Mouse (Mus musculus): ENCODE data around the gene 0610010K14Rik. TPM values are rescaled to one million over a fixed set of nuclear protein-coding genes. Genes with fewer than 3 reads are reported as not detected.
A peak's percentile ranks its signal among the peaks of the same experiment; 100 is the strongest.

Gene 0610010K14Rik
- total and polyA plus RNA-seq, 3 experiments = 20.2 to 100 (median 64.9) TPM

DNA sequence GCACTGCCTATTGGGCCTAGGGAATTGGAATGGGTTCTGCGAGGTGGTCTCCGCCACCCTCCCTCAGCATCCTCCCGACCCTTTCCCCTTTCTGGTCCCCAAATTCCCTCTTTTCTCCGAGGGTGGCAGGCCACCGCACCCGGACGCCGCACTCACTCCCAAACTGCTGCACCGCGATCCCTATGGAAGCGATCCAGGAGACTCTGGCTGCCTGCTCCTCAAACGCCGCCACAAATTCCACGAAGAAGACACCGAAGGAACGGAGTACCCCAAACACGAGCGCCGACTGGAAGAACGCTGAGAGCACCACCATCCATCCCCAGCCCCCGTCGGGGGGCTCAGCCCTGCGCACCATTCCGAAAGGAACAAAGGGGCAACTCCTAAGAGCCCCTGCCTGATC, 17.4 kb downstream of the 0610010K14Rik start:
- no peak for ATAC-seq (ENCODE audit: extremely low read depth, insufficient number of reproducible peaks, low FRiP score, poor library complexity, severe bottlenecking)
- TF ChIP-seq GATA1 (IDR thresholded peaks at IDR 0.05; ENCODE audit: borderline replicate concordance, low read length) = no peak
- no peak for TF ChIP-seq CTCF (IDR thresholded peaks at IDR 0.05; ENCODE audit: low read depth, low read length)
- no peak for TF ChIP-seq TAL1 (conservative IDR thresholded peaks at IDR 0.05; ENCODE audit: low read depth, low read length)
- TF ChIP-seq POLR2AphosphoS5 (IDR thresholded peaks at IDR 0.05; ENCODE audit: insufficient replicate concordance, low read depth, low read length) = no peak
- no peak for TF ChIP-seq GATA2 (IDR thresholded peaks at IDR 0.05; ENCODE audit: borderline replicate concordance, low read depth, low read length)
- Histone ChIP-seq H3K36me3 (replicated peaks) (peaks cover 50% of the 10 kb centered on the region), H3K27me3 (ENCODE audit: insufficient read depth, low read length) (no peaks in the 10 kb centered on the region), H3K4me1 (ENCODE audit: insufficient read depth, low read depth, low read length) (peaks cover 56% of the 10 kb centered on the region), H3K9me3 (replicated peaks) (no peaks in the 10 kb centered on the region), H3K4me3 (ENCODE audit: low read depth, low read length) (peak overlapping the region; percentile 73)
- DNase-seq (ENCODE audit: low spot score) = no peak

DNA sequence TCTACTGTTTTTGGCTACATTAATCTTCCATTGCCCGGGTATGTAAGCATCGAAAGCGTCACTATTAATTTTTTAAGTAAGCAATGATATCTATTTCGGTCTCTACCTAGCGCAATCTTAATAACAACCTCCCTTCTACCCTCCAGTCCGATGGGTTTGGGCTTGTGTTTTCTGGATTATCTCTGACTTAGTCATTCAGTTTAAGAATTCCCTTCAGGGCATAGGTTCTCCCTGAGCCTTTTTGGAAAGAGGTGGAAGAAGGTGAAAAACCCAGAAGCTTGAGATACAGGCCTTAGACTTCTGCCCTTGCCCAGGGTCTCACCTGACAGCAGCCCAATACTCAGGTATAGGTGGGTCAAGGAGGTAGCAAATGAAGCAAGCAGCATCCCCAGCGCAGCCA, 17.8 kb downstream of the 0610010K14Rik start:
- no peaks in the 10 kb centered on the region for H3K27me3 ChIP-seq (ENCODE audit: insufficient read depth, low read length)
- no peak for DNase-seq (ENCODE audit: low spot score)
- H3K9me3 ChIP-seq (replicated peaks) = 0 out of 2 replicates have a peak, but pooled peaks cover 2% of the 10 kb centered on the region
- ATAC-seq (ENCODE audit: extremely low read depth, insufficient number of reproducible peaks, low FRiP score, poor library complexity, severe bottlenecking) = no peak
- H3K4me3 ChIP-seq (ENCODE audit: low read depth, low read length) = peak overlapping the region; percentile 73
- H3K4me1 ChIP-seq (ENCODE audit: insufficient read depth, low read depth, low read length) = peaks cover 56% of the 10 kb centered on the region
- TF ChIP-seq TAL1 (conservative IDR thresholded peaks at IDR 0.05; ENCODE audit: low read depth, low read length) = no peak
- TF ChIP-seq POLR2AphosphoS5 (IDR thresholded peaks at IDR 0.05; ENCODE audit: insufficient replicate concordance, low read depth, low read length) = no peak
- no peak for TF ChIP-seq GATA2 (IDR thresholded peaks at IDR 0.05; ENCODE audit: borderline replicate concordance, low read depth, low read length)
- no peak for TF ChIP-seq GATA1 (IDR thresholded peaks at IDR 0.05; ENCODE audit: borderline replicate concordance, low read length)
- TF ChIP-seq CTCF (IDR thresholded peaks at IDR 0.05; ENCODE audit: low read depth, low read length) = no peak
- H3K36me3 ChIP-seq (replicated peaks) = peaks cover 55% of the 10 kb centered on the region

DNA sequence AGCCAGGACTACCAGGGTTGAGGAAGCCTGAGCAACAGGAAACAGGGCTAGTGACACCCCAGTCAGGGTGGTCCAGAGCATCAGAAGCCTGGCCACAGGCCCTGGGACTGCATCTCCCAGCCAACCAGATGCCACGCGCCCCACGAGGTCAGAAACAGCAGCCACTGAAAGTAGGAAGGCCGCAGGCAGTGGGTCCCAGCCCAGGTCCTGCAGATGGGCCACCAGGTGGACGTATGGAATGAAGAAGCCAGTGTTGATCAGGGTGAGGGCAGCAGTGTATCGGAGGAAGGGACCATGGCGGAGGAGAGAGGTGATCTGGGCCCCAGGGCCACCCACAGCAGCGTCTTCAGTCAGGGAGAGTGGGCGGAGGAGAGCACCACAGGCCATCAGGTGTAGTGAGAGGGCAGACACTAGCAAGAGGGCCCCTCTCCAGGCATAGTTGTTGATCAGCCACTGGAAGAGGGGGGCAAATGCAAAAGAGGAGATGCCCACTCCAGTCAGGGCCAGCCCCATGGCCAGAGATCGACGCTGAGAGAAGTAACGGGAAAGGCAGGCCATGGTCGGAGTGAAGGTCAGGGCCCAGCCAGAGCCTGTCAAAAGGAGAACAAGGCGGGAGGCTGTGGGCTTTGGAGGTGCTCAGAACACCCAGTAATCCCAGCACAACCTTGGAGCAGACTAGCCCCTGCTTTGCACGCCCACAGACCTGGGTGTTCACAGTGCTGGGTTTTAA, 18.8 kb downstream of the 0610010K14Rik start:
- no peak for TF ChIP-seq GATA1 (IDR thresholded peaks at IDR 0.05; ENCODE audit: borderline replicate concordance, low read length)
- TF ChIP-seq GATA2 (IDR thresholded peaks at IDR 0.05; ENCODE audit: borderline replicate concordance, low read depth, low read length) = no peak
- ATAC-seq (ENCODE audit: extremely low read depth, insufficient number of reproducible peaks, low FRiP score, poor library complexity, severe bottlenecking) = no peak
- Histone ChIP-seq H3K4me3 (ENCODE audit: low read depth, low read length) (peak overlapping the region; percentile 58; the same call in 1 of the 2 replicates), H3K9me3 (replicated peaks) (peaks cover 10% of the 10 kb centered on the region; the same call in 1 of the 2 replicates), H3K27me3 (ENCODE audit: insufficient read depth, low read length) (no peaks in the 10 kb centered on the region), H3K36me3 (replicated peaks) (peaks cover 51% of the 10 kb centered on the region), H3K4me1 (ENCODE audit: insufficient read depth, low read depth, low read length) (peaks cover 53% of the 10 kb centered on the region)
- no peak for DNase-seq (ENCODE audit: low spot score)

DNA sequence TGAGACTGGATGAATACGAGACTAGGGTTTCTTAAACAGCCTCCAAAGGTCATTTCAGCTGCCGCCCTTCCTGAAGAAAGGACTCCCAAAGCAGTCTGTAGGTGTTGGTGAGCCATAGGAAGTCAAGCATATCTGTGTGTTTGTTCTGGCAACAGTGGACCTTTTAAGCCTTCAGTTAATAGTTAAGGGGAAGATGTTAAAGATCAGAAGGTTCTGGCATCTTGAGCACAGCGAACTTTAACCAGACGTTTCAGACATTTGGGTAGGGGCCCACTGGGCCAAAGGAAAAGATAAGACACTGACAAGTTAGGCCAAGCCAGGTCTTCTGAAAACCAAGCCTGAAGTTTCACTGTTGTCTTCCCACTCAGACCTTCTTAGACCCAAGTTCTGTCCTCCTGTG, 19.7 kb downstream of the 0610010K14Rik start:
- ATAC-seq (ENCODE audit: extremely low read depth, insufficient number of reproducible peaks, low FRiP score, poor library complexity, severe bottlenecking) = no peak
- peaks cover 47% of the 10 kb centered on the region for H3K4me1 ChIP-seq (ENCODE audit: insufficient read depth, low read depth, low read length)
- H3K36me3 ChIP-seq (replicated peaks) = peaks cover 45% of the 10 kb centered on the region
- H3K9me3 ChIP-seq (replicated peaks) = peaks cover 10% of the 10 kb centered on the region; the same call in 1 of the 2 replicates
- no peak for DNase-seq (ENCODE audit: low spot score)
- H3K4me3 ChIP-seq (ENCODE audit: low read depth, low read length) = no peak overlapping the region
- TF ChIP-seq CTCF (IDR thresholded peaks at IDR 0.05; ENCODE audit: low read depth, low read length) = no peak
- TF ChIP-seq TAL1 (conservative IDR thresholded peaks at IDR 0.05; ENCODE audit: low read depth, low read length) = no peak
- TF ChIP-seq POLR2AphosphoS5 (IDR thresholded peaks at IDR 0.05; ENCODE audit: insufficient replicate concordance, low read depth, low read length) = no peak
- no peak for TF ChIP-seq GATA2 (IDR thresholded peaks at IDR 0.05; ENCODE audit: borderline replicate concordance, low read depth, low read length)
- no peak for TF ChIP-seq GATA1 (IDR thresholded peaks at IDR 0.05; ENCODE audit: borderline replicate concordance, low read length)
- no peaks in the 10 kb centered on the region for H3K27me3 ChIP-seq (ENCODE audit: insufficient read depth, low read length)

DNA sequence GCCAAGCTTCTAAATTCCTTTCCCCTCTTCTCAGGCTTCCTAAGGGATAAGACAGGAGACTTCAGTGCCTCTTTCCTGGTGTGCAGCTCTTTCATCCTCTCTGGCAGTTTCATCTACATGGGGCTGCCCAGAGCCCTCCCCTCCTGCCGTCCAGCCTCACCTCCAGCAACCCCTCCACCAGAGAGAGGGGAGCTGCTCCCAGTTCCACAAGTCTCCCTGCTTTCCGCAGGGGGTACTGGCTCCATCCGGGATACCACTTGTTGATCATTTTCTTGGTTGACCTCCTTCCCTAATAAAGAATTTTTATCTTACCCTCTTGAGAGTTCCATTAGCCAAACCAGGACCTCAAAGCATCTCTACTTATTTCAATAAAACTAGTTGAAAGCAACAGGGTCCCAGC, 21.6 kb downstream of the 0610010K14Rik start:
- DNase-seq (ENCODE audit: low spot score) = no peak
- Histone ChIP-seq H3K36me3 (replicated peaks) (peaks cover 42% of the 10 kb centered on the region), H3K9me3 (replicated peaks) (peaks cover 10% of the 10 kb centered on the region; the same call in 1 of the 2 replicates), H3K27me3 (ENCODE audit: insufficient read depth, low read length) (peaks cover 2% of the 10 kb centered on the region), H3K4me1 (ENCODE audit: insufficient read depth, low read depth, low read length) (peaks cover 31% of the 10 kb centered on the region), H3K4me3 (ENCODE audit: low read depth, low read length) (no peak overlapping the region)
- ATAC-seq (ENCODE audit: extremely low read depth, insufficient number of reproducible peaks, low FRiP score, poor library complexity, severe bottlenecking) = no peak
- TF ChIP-seq TAL1 (conservative IDR thresholded peaks at IDR 0.05; ENCODE audit: low read depth, low read length) (no peak), GATA1 (IDR thresholded peaks at IDR 0.05; ENCODE audit: borderline replicate concordance, low read length) (no peak), POLR2AphosphoS5 (IDR thresholded peaks at IDR 0.05; ENCODE audit: insufficient replicate concordance, low read depth, low read length) (no peak), CTCF (IDR thresholded peaks at IDR 0.05; ENCODE audit: low read depth, low read length) (no peak), GATA2 (IDR thresholded peaks at IDR 0.05; ENCODE audit: borderline replicate concordance, low read depth, low read length) (no peak)

DNA sequence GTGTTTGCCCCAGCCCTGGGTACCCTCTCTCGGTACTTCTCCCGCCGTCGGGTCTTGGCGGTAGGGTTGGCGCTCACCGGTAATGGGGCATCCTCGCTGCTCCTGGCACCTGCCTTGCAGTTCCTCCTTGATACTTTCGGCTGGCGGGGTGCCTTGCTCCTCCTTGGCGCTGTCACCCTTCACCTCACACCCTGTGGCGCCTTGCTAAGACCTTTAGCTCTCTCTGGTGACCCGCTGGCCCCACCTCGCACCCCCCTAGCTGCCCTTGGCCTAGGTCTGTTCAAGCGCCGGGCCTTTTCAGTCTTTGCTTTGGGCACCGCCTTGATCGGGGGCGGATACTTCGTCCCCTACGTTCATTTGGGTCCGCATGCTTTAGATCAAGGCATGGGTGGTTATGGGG, 22.4 kb downstream of the 0610010K14Rik start:
- DNase-seq (ENCODE audit: low spot score) (no peak), ATAC-seq (ENCODE audit: extremely low read depth, insufficient number of reproducible peaks, low FRiP score, poor library complexity, severe bottlenecking) (no peak)
- H3K4me1 ChIP-seq (ENCODE audit: insufficient read depth, low read depth, low read length) = peaks cover 25% of the 10 kb centered on the region
- H3K27me3 ChIP-seq (ENCODE audit: insufficient read depth, low read length) = peaks cover 6% of the 10 kb centered on the region
- no peak overlapping the region for H3K4me3 ChIP-seq (ENCODE audit: low read depth, low read length)
- peaks cover 42% of the 10 kb centered on the region for H3K36me3 ChIP-seq (replicated peaks)
- peaks cover 10% of the 10 kb centered on the region; the same call in 1 of the 2 replicates for H3K9me3 ChIP-seq (replicated peaks)
- TF ChIP-seq POLR2AphosphoS5 (IDR thresholded peaks at IDR 0.05; ENCODE audit: insufficient replicate concordance, low read depth, low read length) (no peak), TAL1 (conservative IDR thresholded peaks at IDR 0.05; ENCODE audit: low read depth, low read length) (no peak), CTCF (IDR thresholded peaks at IDR 0.05; ENCODE audit: low read depth, low read length) (no peak), GATA1 (IDR thresholded peaks at IDR 0.05; ENCODE audit: borderline replicate concordance, low read length) (no peak), GATA2 (IDR thresholded peaks at IDR 0.05; ENCODE audit: borderline replicate concordance, low read depth, low read length) (no peak)
